In genomic region chr16:43069666-43070295, GRCm38 (mm10) we compare ENCODE assay signal across 23 mouse cellular contexts.
DNase-seq lines count a peak whose midpoint lies in the region; ATAC-seq and TF ChIP-seq lines count a peak whose summit lies in the region.
"Had no signal": no experiment of that assay in that cellular context is flagged by ENCODE, and none has a peak within 500 bp of the region (broad histone marks: within the 10 kb centered on the region; RNA-seq: fewer than 3 reads in every experiment).

No protein-coding gene starts in this region.

- no peaks in the 10 kb centered on the region for H3K9me3 ChIP-seq in intestine, embryonic 14.5 days (ENCODE audit: control insufficient read depth, low read length)
- H3K9me3 ChIP-seq in liver, embryonic 16.5 days (replicated peaks; ENCODE audit: control insufficient read depth, low read length): no peaks in the 10 kb centered on the region
- no peaks in the 10 kb centered on the region for H3K9me3 ChIP-seq in limb, embryonic 10.5 days (replicated peaks)
- H3K9me3 ChIP-seq: hindbrain, embryonic 12.5 days; lung, embryonic 15.5 days; midbrain, embryonic 12.5 days; neural tube, embryonic 15.5 days had no signal

- H3K27ac ChIP-seq in intestine, embryonic 14.5 days (ENCODE audit: low read depth): no peak overlapping the region
- peak overlapping the region; percentile 48 for H3K27ac ChIP-seq in liver, embryonic 16.5 days (ENCODE audit: low read length)
- H3K27ac ChIP-seq in limb, embryonic 10.5 days: no peak overlapping the region
- no peak overlapping the region for H3K27ac ChIP-seq in cerebellum, adult 2 months (ENCODE audit: insufficient read depth, low read length)
- H3K27ac ChIP-seq: hindbrain, embryonic 12.5 days; lung, embryonic 15.5 days; macrophage; midbrain, embryonic 12.5 days; neural tube, embryonic 15.5 days had no signal

- no peak overlapping the region for H3K9ac ChIP-seq in intestine, embryonic 14.5 days (ENCODE audit: low read length)
- no peak overlapping the region for H3K9ac ChIP-seq in liver, embryonic 16.5 days (ENCODE audit: low read depth, low read length)
- H3K9ac ChIP-seq: forebrain, postnatal 0 days; hindbrain, embryonic 12.5 days; lung, embryonic 15.5 days; midbrain, embryonic 12.5 days; neural tube, embryonic 15.5 days had no signal

- no peak for TF ChIP-seq CTCF in cerebellum, adult 2 months (IDR thresholded peaks at IDR 0.05; ENCODE audit: borderline replicate concordance, insufficient read depth, low read depth, low read length)

- no peaks in the 10 kb centered on the region for H3K36me3 ChIP-seq in intestine, embryonic 14.5 days (ENCODE audit: control insufficient read depth, insufficient read depth, low read length)
- no peaks in the 10 kb centered on the region for H3K36me3 ChIP-seq in liver, embryonic 16.5 days (ENCODE audit: control insufficient read depth, insufficient read depth)
- H3K36me3 ChIP-seq in limb, embryonic 10.5 days: no peaks in the 10 kb centered on the region
- H3K36me3 ChIP-seq: hindbrain, embryonic 12.5 days; lung, embryonic 15.5 days; midbrain, embryonic 12.5 days; neural tube, embryonic 15.5 days had no signal

- no peaks in the 10 kb centered on the region for H3K4me1 ChIP-seq in intestine, embryonic 14.5 days (replicated peaks; ENCODE audit: control insufficient read depth, insufficient read depth, low read length)
- no peaks in the 10 kb centered on the region for H3K4me1 ChIP-seq in liver, embryonic 16.5 days (ENCODE audit: control insufficient read depth, low read depth, low read length)
- no peaks in the 10 kb centered on the region for H3K4me1 ChIP-seq in limb, embryonic 10.5 days
- no peaks in the 10 kb centered on the region for H3K4me1 ChIP-seq in cerebellum, adult 2 months (ENCODE audit: control insufficient read depth, insufficient read depth, low read length)
- H3K4me1 ChIP-seq: hindbrain, embryonic 12.5 days; lung, embryonic 15.5 days; midbrain, embryonic 12.5 days; neural tube, embryonic 15.5 days had no signal

- H3K4me2 ChIP-seq in intestine, embryonic 14.5 days (ENCODE audit: low read length): no peak overlapping the region
- H3K4me2 ChIP-seq in liver, embryonic 16.5 days (ENCODE audit: low read depth, low read length): no peak overlapping the region
- H3K4me2 ChIP-seq: hindbrain, embryonic 12.5 days; lung, embryonic 15.5 days; midbrain, embryonic 12.5 days; neural tube, embryonic 15.5 days had no signal

- ATAC-seq in intestine, embryonic 14.5 days (replicated peaks; ENCODE audit: low FRiP score, low TSS enrichment, low read depth): peak; percentile 86
- peak; percentile 81 for ATAC-seq in liver, embryonic 16.5 days (ENCODE audit: low read depth)
- ATAC-seq: activated CD4-positive, CD25-positive, alpha-beta regulatory T cell, adult 4 months; forebrain, postnatal 0 days; inflammation-experienced regulatory T-cells, adult 6 months had no signal

- intact Hi-C loops in left cerebral cortex, postnatal 36 days (cut with DNase I): no loop called here

- 49% methylated on average over 3 of the region's 3 CpGs for WGBS in intestine, embryonic 14.5 days
- WGBS in liver, embryonic 16.5 days (ENCODE audit: insufficient replicate concordance): 62% methylated on average over 3 of the region's 3 CpGs
- 70% methylated on average over 3 of the region's 3 CpGs for WGBS in limb, embryonic 10.5 days
- WGBS in cerebellum, adult 2 months: 93% methylated on average over 3 of the region's 3 CpGs

- H3K4me3 ChIP-seq in intestine, embryonic 14.5 days (ENCODE audit: low read depth, low read length): no peak overlapping the region
- no peak overlapping the region for H3K4me3 ChIP-seq in liver, embryonic 16.5 days (ENCODE audit: low read depth, low read length)
- H3K4me3 ChIP-seq in limb, embryonic 10.5 days: no peak overlapping the region
- H3K4me3 ChIP-seq in cerebellum, adult 2 months (replicated peaks; ENCODE audit: insufficient read depth, low read depth, low read length): no peak overlapping the region
- H3K4me3 ChIP-seq: hindbrain, embryonic 12.5 days; lung, embryonic 15.5 days; midbrain, embryonic 12.5 days; myocyte; neural tube, embryonic 15.5 days had no signal

- DNase-seq in intestine, embryonic 14.5 days (ENCODE audit: low spot score): no peak
- DNase-seq in kidney, adult 18-20 months: peak; percentile 31
- peak; percentile 14 for DNase-seq in kidney, postnatal 14 days
- DNase-seq in limb, embryonic 10.5 days (ENCODE audit: low spot score): no peak
- no peak for DNase-seq in lung, adult 18-20 months
- DNase-seq in cerebellum, adult 2 months: no peak
- no peak for DNase-seq in left cerebral cortex, postnatal 36 days (ENCODE audit: low spot score in 2 of 2)
- DNase-seq: adrenal gland, postnatal 36 days; cerebellum, adult 8-10 months; forebrain, postnatal 0 days; heart, postnatal 10 days; layer of hippocampus, adult 9-11 months; left cerebral cortex, postnatal 4 days; thymus, postnatal 36 days had no signal

- TF ChIP-seq POLR2A in cerebellum, adult 2 months (IDR thresholded peaks at IDR 0.05; ENCODE audit: borderline replicate concordance, insufficient read depth, low read length): no peak

- H3K27me3 ChIP-seq in intestine, embryonic 14.5 days (replicated peaks; ENCODE audit: control insufficient read depth, insufficient read depth, low read length): no peaks in the 10 kb centered on the region
- no peaks in the 10 kb centered on the region for H3K27me3 ChIP-seq in liver, embryonic 16.5 days (ENCODE audit: control insufficient read depth, insufficient read depth, low read depth, low read length)
- no peaks in the 10 kb centered on the region for H3K27me3 ChIP-seq in limb, embryonic 10.5 days (ENCODE audit: low read depth, poor library complexity, severe bottlenecking)
- H3K27me3 ChIP-seq in cerebellum, adult 2 months (ENCODE audit: control insufficient read depth, insufficient read depth, low read length): no peaks in the 10 kb centered on the region
- H3K27me3 ChIP-seq: hindbrain, embryonic 12.5 days; lung, embryonic 15.5 days; midbrain, embryonic 12.5 days; neural tube, embryonic 15.5 days had no signal

Comparison
In these comparisons a context has a peak if more than half of its experiments do, and no peak if none do; other contexts are left out.
1. DNase-seq: peak in kidney, adult 18-20 months (single experiment) and kidney, postnatal 14 days (single experiment); none in intestine, embryonic 14.5 days (single experiment), limb, embryonic 10.5 days (single experiment), lung, adult 18-20 months (0 of 2), cerebellum, adult 2 months (0 of 2) and left cerebral cortex, postnatal 36 days (0 of 2).